Mouse (Mus musculus) gastrocnemius, adult 18-20 months (tissue): ENCODE measurements around the gene BC004004. TPM values are rescaled to one million over a fixed set of nuclear protein-coding genes. Genes with fewer than 3 reads are reported as not detected.
"Not testable (repeated sequence)": the region's sequence is repeated elsewhere in the genome, so short reads cannot be mapped to it uniquely, and the experiment has no call there.

ENCODE experiments used
- DNase-seq: peaks from one replicate; pipeline ENCODE4 v3.0.0; 2021; ENCODE audit warnings: low spot score
- total RNA-seq, 2 experiments: library from RNA; stranded (reverse); gene quantifications; 2 replicates each; pipeline ENCODE4 v1.2.3; 2021

Gene BC004004
- total RNA-seq, 2 experiments from 2014 or later, result 119 to 125 TPM

DNA sequence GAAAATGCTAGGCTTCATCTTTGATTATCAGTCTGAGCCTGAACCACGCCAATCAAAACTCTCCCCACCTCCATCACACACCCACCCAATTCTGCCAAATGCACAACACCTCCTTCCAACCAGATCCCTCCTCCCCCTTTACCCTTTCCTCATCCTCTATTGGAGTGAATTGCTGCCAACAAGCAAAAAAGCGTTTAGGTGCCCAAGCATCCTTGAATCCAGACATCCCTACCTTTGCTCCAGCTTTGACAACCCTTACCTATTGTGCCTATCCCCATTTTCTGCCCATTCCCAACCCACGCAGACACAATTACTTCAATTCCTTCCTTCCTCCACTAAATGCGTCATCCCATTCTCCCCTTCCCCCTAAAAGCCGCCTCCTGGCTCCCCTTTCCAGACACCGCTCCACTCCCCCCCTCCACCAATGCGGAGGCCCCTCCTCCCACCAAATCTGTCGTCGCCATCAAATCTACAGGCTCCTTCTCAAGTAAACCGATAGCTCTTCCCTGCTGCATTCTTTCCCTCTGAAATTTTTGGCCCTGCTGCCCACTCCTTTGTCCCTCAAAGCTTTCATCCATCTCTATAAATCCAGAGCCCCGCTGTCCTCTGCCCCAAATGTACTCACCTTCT is 78.0 kb downstream of the BC004004 start:
- no peak for DNase-seq

DNA sequence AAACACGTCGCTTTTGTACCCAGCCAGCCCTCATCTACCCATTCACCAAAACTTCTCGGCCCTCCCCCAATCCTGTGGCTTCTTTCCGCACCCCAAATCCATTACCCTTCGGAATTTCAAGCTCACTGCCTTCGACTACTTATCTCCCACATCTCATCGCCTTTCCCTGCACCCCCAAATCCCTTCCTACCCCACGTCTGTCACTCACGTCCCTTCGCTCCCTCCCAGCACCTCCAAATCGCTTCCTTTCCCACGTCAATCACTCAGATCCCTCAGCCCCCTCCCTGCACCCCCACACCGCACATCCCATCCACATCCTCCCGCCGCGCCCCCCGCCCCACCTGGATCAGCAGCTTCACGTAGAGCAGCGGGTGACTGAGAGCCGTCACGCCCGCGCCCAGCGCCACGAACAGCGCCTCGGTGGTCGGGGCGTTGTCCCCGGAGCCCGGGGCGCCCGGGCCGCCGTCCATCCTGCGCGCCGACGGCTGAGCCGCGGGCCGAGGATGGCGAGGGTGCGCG is 78.6 kb downstream of the BC004004 start:
- DNase-seq, result no peak

DNA sequence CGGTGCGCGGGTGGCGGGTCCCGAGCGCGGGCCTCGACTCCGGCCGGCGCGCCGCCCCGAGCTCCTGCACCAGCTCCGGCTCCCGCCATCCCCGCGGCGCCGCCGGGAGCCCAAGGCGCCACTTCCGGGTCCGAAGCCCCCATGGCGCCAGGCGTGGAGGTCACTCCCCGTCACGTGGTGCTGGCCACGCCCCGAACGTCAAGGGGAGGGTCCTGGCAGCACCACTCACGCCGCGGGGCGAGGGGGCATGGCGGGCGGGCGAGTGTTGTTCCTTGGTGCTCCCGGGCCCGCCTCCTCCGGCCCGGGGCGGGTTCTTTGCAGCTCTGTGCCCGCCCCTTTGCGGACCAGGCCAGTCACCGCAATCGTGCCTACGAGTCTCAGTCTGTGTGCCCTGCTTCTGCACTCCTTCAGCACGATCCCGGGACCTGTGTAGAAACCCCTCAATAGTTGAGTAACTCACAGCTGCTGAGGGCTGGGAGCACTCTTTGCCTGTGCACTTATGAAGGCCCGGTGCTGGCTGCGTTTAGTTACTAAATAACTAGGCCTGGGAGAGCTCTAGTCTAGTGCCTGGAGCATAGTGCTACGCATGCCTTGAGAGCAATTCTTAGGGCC is 79.2 kb downstream of the BC004004 start, which contains the start of gene Mtch1:
Gene Mtch1, minus strand, starts transcription at position 290 of the 612 bp plus-strand sequence.
- peak; percentile 99 for DNase-seq

DNA sequence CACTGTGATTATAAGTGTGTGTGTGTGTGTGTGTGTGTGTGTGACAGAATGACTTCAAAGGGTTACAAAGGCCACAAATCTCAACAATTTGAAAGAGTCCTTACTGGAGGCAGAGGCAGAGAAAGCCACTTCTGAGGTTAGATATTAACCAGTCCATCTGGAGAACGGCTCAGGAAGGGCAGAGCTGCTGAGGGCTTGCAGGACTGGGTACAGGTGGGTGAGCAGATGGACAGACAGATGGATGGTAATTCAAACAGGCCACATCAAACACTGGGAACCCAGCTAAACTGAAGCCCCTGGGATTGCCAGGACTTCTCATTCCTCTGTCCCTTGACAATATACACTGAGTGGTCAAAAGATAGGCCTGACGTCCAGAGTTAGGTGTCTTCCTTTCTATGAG is 80.4 kb downstream of the BC004004 start:
- DNase-seq, result no peak

DNA sequence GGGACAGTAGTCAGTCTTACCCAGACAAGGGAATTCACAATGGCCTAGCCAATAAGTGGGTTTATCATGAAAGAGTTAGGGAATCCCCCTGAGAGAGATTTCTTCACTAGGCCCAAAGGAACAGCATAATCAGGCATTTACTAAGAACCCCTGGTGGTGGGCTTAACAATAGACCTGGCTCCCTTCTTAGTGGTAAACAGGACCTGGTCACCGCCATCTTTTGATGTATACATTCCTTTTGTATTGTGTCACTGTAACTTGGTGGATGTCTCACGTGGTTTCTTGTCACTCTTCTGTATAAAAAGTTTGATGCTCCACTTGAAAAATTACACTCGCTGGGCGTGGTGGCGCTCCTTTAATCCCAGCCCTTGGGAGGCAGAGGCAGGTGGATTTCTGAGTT is 82.5 kb downstream of the BC004004 start:
- DNase-seq, result not testable (repeated sequence)

DNA sequence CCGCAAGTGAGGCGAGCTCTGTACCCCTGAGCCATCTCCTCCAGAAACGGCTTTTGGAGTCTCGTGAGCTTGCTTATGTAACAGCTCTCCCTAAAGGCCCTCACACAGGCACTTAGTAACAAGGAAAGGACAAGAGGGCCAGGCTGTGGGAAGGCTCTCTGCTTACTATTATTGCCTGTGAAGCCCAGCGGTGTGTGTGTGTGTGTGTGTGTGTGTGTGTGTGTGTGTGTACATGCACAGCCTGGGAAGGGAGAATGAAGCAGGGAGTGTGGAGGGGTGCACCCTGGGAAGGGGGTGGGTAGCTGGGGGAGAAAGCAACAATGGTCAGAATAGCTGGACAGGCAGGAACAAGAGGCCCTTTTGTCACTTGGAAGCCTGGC is 86.9 kb downstream of the BC004004 start:
- DNase-seq, result no peak

DNA sequence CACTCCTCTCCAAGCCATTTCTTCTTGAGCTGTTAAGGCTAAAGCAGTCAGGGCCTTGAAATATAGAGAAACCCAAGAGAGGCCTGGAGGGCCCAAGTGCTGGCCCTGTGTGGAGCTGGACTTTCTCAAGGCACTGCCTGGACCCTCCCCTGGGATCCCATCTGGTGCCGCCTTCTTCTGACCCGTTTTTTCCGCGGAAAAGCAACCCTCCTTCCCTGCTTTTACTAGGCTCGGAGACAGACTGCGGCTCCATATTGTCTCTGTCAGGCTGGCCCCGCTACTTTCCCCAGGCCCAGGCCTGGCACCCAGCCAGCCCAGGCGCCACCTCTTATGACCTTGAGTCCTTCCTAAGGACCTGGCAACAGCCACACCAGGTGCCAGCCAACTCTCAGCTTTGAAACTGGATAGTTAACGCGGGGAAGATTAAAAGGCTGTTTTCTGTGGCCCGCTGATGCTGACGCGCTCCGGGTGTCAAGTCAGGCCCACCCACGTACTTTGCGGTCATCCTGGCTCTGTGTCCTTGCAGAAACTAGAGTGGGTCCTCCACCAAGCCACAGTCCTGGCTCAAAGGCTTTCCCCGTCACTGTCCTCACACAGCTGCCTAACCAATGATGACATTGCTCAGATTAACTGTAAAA is 87.4 kb downstream of the BC004004 start:
- peak; percentile 76 for DNase-seq

DNA sequence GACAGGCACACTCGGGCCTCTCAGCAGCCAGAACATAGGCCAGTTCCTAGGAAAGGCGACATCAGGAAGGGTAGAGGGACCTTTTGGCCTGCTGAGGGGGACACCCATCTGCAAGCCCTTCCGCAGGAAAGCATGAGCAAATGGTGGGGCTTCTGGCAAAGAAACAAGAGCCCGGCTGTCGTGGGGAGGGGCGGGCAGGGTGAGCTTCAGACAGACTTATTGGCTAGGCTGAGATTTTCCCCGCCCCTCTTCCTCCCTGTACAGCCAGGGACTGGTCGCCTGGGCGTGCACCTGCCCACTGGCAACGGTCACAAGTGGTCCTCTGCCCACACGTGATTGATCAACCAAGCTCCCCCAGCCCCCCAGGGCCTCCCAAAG is 87.9 kb downstream of the BC004004 start:
- DNase-seq, result no peak

DNA sequence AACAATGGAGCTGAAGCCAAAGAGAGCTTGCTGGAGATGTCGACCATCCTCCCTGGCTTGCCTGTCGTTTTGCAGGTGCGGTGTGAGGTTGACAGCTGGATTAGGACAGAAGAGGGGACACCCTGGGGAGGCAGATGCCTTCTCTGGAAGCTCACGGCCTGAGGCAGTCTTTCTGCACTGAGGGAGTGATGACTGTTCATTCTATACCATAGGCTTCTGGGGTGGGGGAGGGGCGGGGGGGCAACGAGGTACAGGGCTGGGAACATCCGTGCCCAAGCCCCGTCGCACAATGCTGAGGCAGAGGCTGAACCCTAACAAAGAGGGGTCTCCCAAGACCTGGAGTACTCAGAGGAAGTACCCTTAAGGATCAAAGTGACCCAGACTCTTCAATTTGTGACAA is 88.3 kb downstream of the BC004004 start:
- DNase-seq, result no peak

DNA sequence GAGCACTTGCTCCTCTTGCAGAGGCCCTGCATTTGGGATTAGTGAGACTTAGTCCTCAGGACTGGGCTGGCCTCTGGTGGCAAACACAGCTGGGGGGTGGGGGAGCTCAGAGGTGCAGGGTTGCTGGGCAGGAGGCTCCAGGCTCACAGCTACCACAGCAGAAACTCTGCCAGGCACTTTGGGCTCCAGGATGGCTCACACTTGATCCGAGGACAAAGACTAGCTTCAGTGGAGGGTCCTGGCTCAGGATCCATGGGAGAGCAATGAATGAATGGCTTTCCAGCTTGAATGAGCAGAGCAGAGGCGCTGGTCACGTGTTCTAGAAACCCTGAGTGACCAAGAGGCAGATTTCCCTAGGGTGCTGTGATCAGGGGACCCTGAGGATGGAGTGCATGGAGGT is 90.3 kb downstream of the BC004004 start:
- no peak for DNase-seq

DNA sequence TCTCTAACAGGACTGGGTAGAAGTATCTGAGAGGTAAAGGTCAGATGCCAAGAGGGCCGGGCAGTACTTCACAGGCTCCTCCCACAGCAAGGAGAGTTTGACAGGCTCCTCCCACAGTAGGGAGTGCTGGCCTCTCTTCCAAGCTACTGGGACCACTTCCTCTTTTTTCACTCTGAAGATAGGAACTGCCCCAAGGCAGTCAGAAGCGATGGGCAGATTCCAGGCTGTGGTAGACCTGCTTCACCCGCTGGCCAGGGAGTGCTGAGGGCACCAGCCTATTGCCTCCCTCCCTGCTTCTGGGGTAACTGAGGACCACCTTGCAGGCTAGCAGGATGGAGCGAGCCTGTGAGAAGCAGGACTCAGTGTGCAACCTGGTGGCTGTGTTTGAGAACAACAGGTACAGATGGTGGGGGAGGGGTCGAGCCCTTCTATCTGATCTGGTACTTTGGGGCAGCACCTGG is 92.2 kb downstream of the BC004004 start, which contains the start of gene Fgd2:
Gene Fgd2, plus strand, starts transcription at position 154 of the 461 bp plus-strand sequence.
- DNase-seq, result no peak

DNA sequence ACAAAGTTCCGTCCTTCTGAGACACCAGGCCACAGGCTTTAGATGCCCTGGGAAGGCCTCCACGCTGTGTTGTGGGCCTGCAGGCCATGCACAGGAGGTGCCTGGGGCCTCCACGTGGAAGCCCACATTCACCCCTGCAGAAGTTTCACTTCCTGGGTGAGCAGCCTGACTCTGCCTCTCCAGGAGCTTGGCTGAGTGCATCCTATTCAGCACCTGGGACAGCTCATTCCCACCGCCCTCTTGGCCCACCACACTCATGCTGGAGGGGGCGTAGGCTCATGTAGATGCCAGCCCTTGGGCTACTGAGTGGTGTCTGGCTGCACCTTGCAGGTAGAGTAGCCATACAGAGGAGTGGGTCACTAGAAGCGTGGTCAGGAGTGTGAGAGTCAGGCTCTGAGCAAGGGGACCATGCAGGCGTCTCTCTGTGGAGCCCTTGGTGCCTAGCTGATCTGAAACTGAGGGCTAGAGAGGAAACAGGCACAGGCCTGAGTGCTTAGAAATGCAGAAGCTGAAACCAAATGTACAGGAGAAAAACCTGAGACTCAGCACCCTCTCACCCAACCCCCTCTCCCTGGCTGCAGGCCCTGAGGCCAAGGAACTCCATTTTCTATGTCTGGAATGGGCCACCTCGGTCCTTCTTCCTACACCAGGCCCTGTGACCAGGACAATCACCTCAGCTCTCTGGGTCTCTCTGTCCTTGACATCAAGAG is 93.5 kb downstream of the BC004004 start:
- no peak for DNase-seq

DNA sequence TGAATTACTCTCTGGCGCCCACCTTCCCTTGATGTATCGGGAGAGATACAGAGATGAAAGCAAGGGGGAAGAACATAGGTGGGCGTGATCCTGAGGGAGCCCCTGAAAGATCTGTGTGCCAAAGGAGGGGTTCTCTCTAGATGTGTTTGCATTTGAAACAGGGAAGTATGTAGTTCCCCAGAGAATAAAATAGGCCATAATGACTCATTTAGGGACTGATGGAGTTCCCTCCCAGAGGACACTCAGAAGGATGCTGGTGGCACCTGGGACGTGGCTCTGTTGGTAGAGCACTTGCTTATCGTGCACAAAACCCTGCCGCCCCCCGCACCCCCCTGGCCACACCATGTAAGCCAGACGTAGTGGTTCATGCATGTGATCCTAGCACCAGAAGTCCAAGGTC is 94.5 kb downstream of the BC004004 start:
- DNase-seq, result no peak

Other genes starting within 250 kb of the BC004004 start
- gene Srsf3, start 236.2 kb upstream of the BC004004 start, total RNA-seq, result 10 to 100 TPM; 37.4 to 48.6 TPM
- 10 to 100 TPM; 31.9 to 63.3 TPM for gene Cdkn1a, start 177.8 kb upstream of the BC004004 start, total RNA-seq
- under 1 TPM; 0.31 to 0.34 TPM for gene Rab44, start 154.6 kb upstream of the BC004004 start, total RNA-seq
- not detected for gene Cpne5, start 30.6 kb upstream of the BC004004 start, total RNA-seq
- 1 to 10 TPM; 5.5 to 6.1 TPM for gene Ppil1, start 4.6 kb upstream of the BC004004 start, total RNA-seq
- 10 to 100 TPM; 16.2 to 23.7 TPM for gene Pi16, start 48.9 kb downstream of the BC004004 start, total RNA-seq
- gene Mtch1, start 79.1 kb downstream of the BC004004 start, total RNA-seq, result 10 to 100 TPM; 80.1 to 88.4 TPM
- gene Fgd2, start 92.1 kb downstream of the BC004004 start, total RNA-seq, result 1 to 10 TPM in 1 of 2 experiments, under 1 TPM in 1; 0.68 to 1.6 TPM
- gene Pim1, start 222.0 kb downstream of the BC004004 start, total RNA-seq, result 10 to 100 TPM; 18.8 to 25.4 TPM